Mouse (Mus musculus): Measurements from ENCODE around the gene Rbm11. TPM values are rescaled to one million over a fixed set of nuclear protein-coding genes. Genes with fewer than 3 reads are reported as not detected.

Gene Rbm11
- 0.26 and 0.39 TPM in 2 replicates for polyA plus RNA-seq (2015; fragmentation: Nextera tagmentation; extraction: Ambion mirVana)

- Histone ChIP-seq H3K4me1 (replicated peaks; ENCODE audit: control insufficient read depth, insufficient read depth, low read length) (no peaks in the 10 kb centered on the region), H3K27me3 (replicated peaks; ENCODE audit: control insufficient read depth, insufficient read depth, low read length) (no peaks in the 10 kb centered on the region; the same call in 1 of the 2 replicates), H3K4me3 (ENCODE audit: low read depth, low read length) (peak within 1 kb of the TSS; percentile 68), H3K36me3 (ENCODE audit: control insufficient read depth, insufficient read depth) (no peaks in the 10 kb centered on the region), H3K9ac (ENCODE audit: low read depth, low read length) (no peak within 1 kb of the TSS), H3K27ac (ENCODE audit: low read depth, low read length) (no peak within 1 kb of the TSS), H3K4me2 (replicated peaks; ENCODE audit: low read depth) (peak within 1 kb of the TSS; percentile 99), H3K9me3 (ENCODE audit: control insufficient read depth) (no peaks in the 10 kb centered on the region)
- ATAC-seq: peak; percentile 100
- no peak for TF ChIP-seq CTCF (IDR thresholded peaks at IDR 0.05; ENCODE audit: low read depth)
- under 1% methylated on average over 54 of the region's 55 CpGs for WGBS
Observed at GRCm38 (mm10) chr16:75592671-75593500, at the start of gene Rbm11. Rbm11 (plus strand) TSS chr16:75592844.

GRCm38 (mm10) chr16:75545310-75545709 lies 47.3 kb upstream of the Rbm11 start:
- no peak overlapping the region for H3K27ac ChIP-seq (ENCODE audit: low read depth, low read length)
- TF ChIP-seq CTCF (IDR thresholded peaks at IDR 0.05; ENCODE audit: low read depth): no peak
- 71% methylated on average over 1 of the region's 1 CpGs for WGBS
- H3K4me3 ChIP-seq (ENCODE audit: low read depth, low read length): no peak overlapping the region
- H3K9ac ChIP-seq (ENCODE audit: low read depth, low read length): no peak overlapping the region
- no peak for ATAC-seq
- no peaks in the 10 kb centered on the region for H3K27me3 ChIP-seq (replicated peaks; ENCODE audit: control insufficient read depth, insufficient read depth, low read length)
- no peaks in the 10 kb centered on the region for H3K4me1 ChIP-seq (replicated peaks; ENCODE audit: control insufficient read depth, insufficient read depth, low read length)
- H3K4me2 ChIP-seq (replicated peaks; ENCODE audit: low read depth): no peak overlapping the region
- H3K36me3 ChIP-seq (ENCODE audit: control insufficient read depth, insufficient read depth): no peaks in the 10 kb centered on the region
- no peaks in the 10 kb centered on the region for H3K9me3 ChIP-seq (ENCODE audit: control insufficient read depth)

GRCm38 (mm10) chr16:75562910-75563309 lies 29.7 kb upstream of the Rbm11 start:
- WGBS: 95% methylated on average over 2 of the region's 2 CpGs
- no peaks in the 10 kb centered on the region for H3K27me3 ChIP-seq (replicated peaks; ENCODE audit: control insufficient read depth, insufficient read depth, low read length)
- H3K9ac ChIP-seq (ENCODE audit: low read depth, low read length): no peak overlapping the region
- H3K27ac ChIP-seq (ENCODE audit: low read depth, low read length): no peak overlapping the region
- ATAC-seq: no peak
- no peak overlapping the region for H3K4me3 ChIP-seq (ENCODE audit: low read depth, low read length)
- H3K36me3 ChIP-seq (ENCODE audit: control insufficient read depth, insufficient read depth): no peaks in the 10 kb centered on the region
- H3K4me1 ChIP-seq (replicated peaks; ENCODE audit: control insufficient read depth, insufficient read depth, low read length): no peaks in the 10 kb centered on the region
- no peak for TF ChIP-seq CTCF (IDR thresholded peaks at IDR 0.05; ENCODE audit: low read depth)
- no peak overlapping the region for H3K4me2 ChIP-seq (replicated peaks; ENCODE audit: low read depth)
- H3K9me3 ChIP-seq (ENCODE audit: control insufficient read depth): no peaks in the 10 kb centered on the region

GRCm38 (mm10) chr16:75582279-75582678 lies 10.4 kb upstream of the Rbm11 start:
- no peak for TF ChIP-seq CTCF (IDR thresholded peaks at IDR 0.05; ENCODE audit: low read depth)
- 33% methylated on average over 5 of the region's 5 CpGs for WGBS
- Histone ChIP-seq H3K4me3 (ENCODE audit: low read depth, low read length) (no peak overlapping the region), H3K36me3 (ENCODE audit: control insufficient read depth, insufficient read depth) (no peaks in the 10 kb centered on the region), H3K27ac (ENCODE audit: low read depth, low read length) (no peak overlapping the region), H3K4me2 (replicated peaks; ENCODE audit: low read depth) (no peak overlapping the region), H3K4me1 (replicated peaks; ENCODE audit: control insufficient read depth, insufficient read depth, low read length) (no peaks in the 10 kb centered on the region), H3K9ac (ENCODE audit: low read depth, low read length) (no peak overlapping the region), H3K9me3 (ENCODE audit: control insufficient read depth) (no peaks in the 10 kb centered on the region), H3K27me3 (replicated peaks; ENCODE audit: control insufficient read depth, insufficient read depth, low read length) (no peaks in the 10 kb centered on the region)
- no peak for ATAC-seq

- ATAC-seq: no peak
- no peaks in the 10 kb centered on the region for H3K9me3 ChIP-seq (ENCODE audit: control insufficient read depth)
- H3K4me1 ChIP-seq (replicated peaks; ENCODE audit: control insufficient read depth, insufficient read depth, low read length): no peaks in the 10 kb centered on the region
- H3K36me3 ChIP-seq (ENCODE audit: control insufficient read depth, insufficient read depth): no peaks in the 10 kb centered on the region
- no peak for TF ChIP-seq CTCF (IDR thresholded peaks at IDR 0.05; ENCODE audit: low read depth)
- H3K4me2 ChIP-seq (replicated peaks; ENCODE audit: low read depth): no peak within 1 kb of the TSS
- H3K9ac ChIP-seq (ENCODE audit: low read depth, low read length): no peak within 1 kb of the TSS
- no peak within 1 kb of the TSS for H3K4me3 ChIP-seq (ENCODE audit: low read depth, low read length)
- no peaks in the 10 kb centered on the region for H3K27me3 ChIP-seq (replicated peaks; ENCODE audit: control insufficient read depth, insufficient read depth, low read length)
- no peak within 1 kb of the TSS for H3K27ac ChIP-seq (ENCODE audit: low read depth, low read length)
- 79% methylated on average over 7 of the region's 7 CpGs for WGBS
Observed at GRCm38 (mm10) chr16:75585961-75586360, 6.7 kb upstream of the Rbm11 start, which contains the start of gene Lipi. Lipi (minus strand) TSS chr16:75586061.

- 24% methylated on average over 3 of the region's 3 CpGs for WGBS
Observed at GRCm38 (mm10) chr16:75586466-75586865, 6.2 kb upstream of the Rbm11 start.

More at GRCm38 (mm10) chr16:75586466-75586865, 6.2 kb upstream of the Rbm11 start:
- H3K4me3 ChIP-seq (ENCODE audit: low read depth, low read length): no peak overlapping the region
- H3K4me2 ChIP-seq (replicated peaks; ENCODE audit: low read depth): no peak overlapping the region
- no peaks in the 10 kb centered on the region for H3K36me3 ChIP-seq (ENCODE audit: control insufficient read depth, insufficient read depth)
- no peak overlapping the region for H3K27ac ChIP-seq (ENCODE audit: low read depth, low read length)
- no peak overlapping the region for H3K9ac ChIP-seq (ENCODE audit: low read depth, low read length)
- H3K4me1 ChIP-seq (replicated peaks; ENCODE audit: control insufficient read depth, insufficient read depth, low read length): no peaks in the 10 kb centered on the region
- no peaks in the 10 kb centered on the region for H3K9me3 ChIP-seq (ENCODE audit: control insufficient read depth)
- no peaks in the 10 kb centered on the region for H3K27me3 ChIP-seq (replicated peaks; ENCODE audit: control insufficient read depth, insufficient read depth, low read length)
- TF ChIP-seq CTCF (IDR thresholded peaks at IDR 0.05; ENCODE audit: low read depth): no peak
- ATAC-seq: no peak

Measured in intestine, postnatal 0 days (tissue).